ENCODE assay signal across 10 mouse cellular contexts in genomic region chr4:128688976-128689375, GRCm38 (mm10). TPM values are rescaled to one million over a fixed set of nuclear protein-coding genes. Genes with fewer than 3 reads are reported as not detected.
DNase-seq lines count a peak whose midpoint lies in the region; ATAC-seq and TF ChIP-seq lines count a peak whose summit lies in the region.
"Had no signal": no experiment of that assay in that cellular context is flagged by ENCODE, and none has a peak within 500 bp of the region (broad histone marks: within the 10 kb centered on the region; RNA-seq: fewer than 3 reads in every experiment).

No protein-coding gene starts in this region.

- no peak for TF ChIP-seq POLR2A in lung, adult 2 months (IDR thresholded peaks at IDR 0.05; ENCODE audit: borderline replicate concordance, extremely low read depth, low read depth, low read length)

- 57% methylated on average over 9 of the region's 9 CpGs for WGBS in lung, embryonic 16.5 days
- WGBS in lung, adult 2 months = 65% methylated on average over 9 of the region's 9 CpGs
- WGBS in hindbrain, embryonic 14.5 days = 51% methylated on average over 9 of the region's 9 CpGs
- WGBS in liver, embryonic 14.5 days (ENCODE audit: insufficient replicate concordance) = 24% methylated on average over 9 of the region's 9 CpGs

- H3K27me3 ChIP-seq in lung, embryonic 16.5 days (ENCODE audit: control insufficient read depth, insufficient read depth, low read depth, low read length) = no peaks in the 10 kb centered on the region
- H3K27me3 ChIP-seq in hindbrain, embryonic 14.5 days (ENCODE audit: control insufficient read depth, insufficient read depth, low read length) = no peaks in the 10 kb centered on the region
- H3K27me3 ChIP-seq in liver, embryonic 14.5 days (ENCODE audit: control insufficient read depth, insufficient read depth, low read length) = no peaks in the 10 kb centered on the region
- H3K27me3 ChIP-seq: liver, embryonic 15.5 days had no signal

- DNase-seq in lung, adult 2 months = no peak
- DNase-seq in hindbrain, embryonic 14.5 days (ENCODE audit: low spot score) = no peak
- no peak for DNase-seq in liver, embryonic 14.5 days (ENCODE audit: low read depth in 3 of 3, low spot score in 3 of 3)
- DNase-seq in telencephalon, adult 2 months (ENCODE audit: low read depth, low spot score) = peak; percentile 77
- DNase-seq in urinary bladder, adult 18-20 months (ENCODE audit: low spot score in 2 of 2) = no peak
- no peak for DNase-seq in urinary bladder, postnatal 4 days (ENCODE audit: low spot score in 2 of 2)
- no peak for DNase-seq in gastrocnemius, postnatal 4 days (ENCODE audit: low spot score in 2 of 2)

- TF ChIP-seq CTCF in lung, adult 2 months (IDR thresholded peaks at IDR 0.05; ENCODE audit: insufficient read depth, low read length) = no peak
- no peak for TF ChIP-seq CTCF in liver, embryonic 14.5 days (IDR thresholded peaks at IDR 0.05; ENCODE audit: low read depth)

- no peaks in the 10 kb centered on the region for H3K9me3 ChIP-seq in lung, embryonic 16.5 days (ENCODE audit: control insufficient read depth, low read length)
- no peaks in the 10 kb centered on the region for H3K9me3 ChIP-seq in hindbrain, embryonic 14.5 days (ENCODE audit: control insufficient read depth, low read length)
- no peaks in the 10 kb centered on the region for H3K9me3 ChIP-seq in liver, embryonic 14.5 days (ENCODE audit: control insufficient read depth, low read length)
- H3K9me3 ChIP-seq: liver, embryonic 15.5 days had no signal

- H3K4me1 ChIP-seq in lung, embryonic 16.5 days (replicated peaks; ENCODE audit: control insufficient read depth, insufficient read depth, low read length) = peaks cover 54% of the 10 kb centered on the region
- no peaks in the 10 kb centered on the region for H3K4me1 ChIP-seq in lung, adult 2 months (ENCODE audit: control insufficient read depth, insufficient read depth, low read length)
- peaks cover 62% of the 10 kb centered on the region for H3K4me1 ChIP-seq in hindbrain, embryonic 14.5 days (replicated peaks; ENCODE audit: control insufficient read depth, insufficient read depth, low read length)
- peaks cover 0 to 16% of the 10 kb centered on the region in 2 experiments; a peak in 2 of 4 replicates for H3K4me1 ChIP-seq in liver, embryonic 14.5 days (replicated peaks; ENCODE audit: control insufficient read depth in 2 of 2, insufficient read depth in 2 of 2, low read length in 1 of 2)

- H3K36me3 ChIP-seq in lung, embryonic 16.5 days (ENCODE audit: control insufficient read depth, insufficient read depth, low read length) = no peaks in the 10 kb centered on the region
- H3K36me3 ChIP-seq in hindbrain, embryonic 14.5 days (replicated peaks; ENCODE audit: control insufficient read depth, insufficient read depth) = no peaks in the 10 kb centered on the region
- H3K36me3 ChIP-seq in liver, embryonic 14.5 days (replicated peaks; ENCODE audit: control insufficient read depth, insufficient read depth, low read depth) = no peaks in the 10 kb centered on the region
- H3K36me3 ChIP-seq: liver, embryonic 15.5 days had no signal

- H3K27ac ChIP-seq in lung, embryonic 16.5 days (ENCODE audit: low read length) = no peak overlapping the region
- peak overlapping the region; percentile 87 for H3K27ac ChIP-seq in hindbrain, embryonic 14.5 days
- no peak overlapping the region for H3K27ac ChIP-seq in liver, embryonic 14.5 days
- H3K27ac ChIP-seq: liver, embryonic 15.5 days had no signal

- ATAC-seq in lung, embryonic 16.5 days (ENCODE audit: low read depth) = peak; percentile 43; the same call in 1 of the 2 replicates
- ATAC-seq in hindbrain, embryonic 14.5 days (ENCODE audit: low FRiP score) = peak; percentile 42; the same call in 1 of the 2 replicates
- ATAC-seq in liver, embryonic 14.5 days (ENCODE audit: insufficient read depth) = peak; percentile 33; the same call in 1 of the 2 replicates

- no peak overlapping the region for H3K4me2 ChIP-seq in lung, embryonic 16.5 days (ENCODE audit: low read depth, low read length)
- H3K4me2 ChIP-seq in hindbrain, embryonic 14.5 days (replicated peaks) = peak overlapping the region; percentile 53
- H3K4me2 ChIP-seq in liver, embryonic 14.5 days (ENCODE audit: low read depth) = no peak overlapping the region
- H3K4me2 ChIP-seq: liver, embryonic 15.5 days had no signal

- no peak for TF ChIP-seq EP300 in liver, embryonic 14.5 days (IDR thresholded peaks at IDR 0.05; ENCODE audit: low read depth)

- no peak overlapping the region for H3K9ac ChIP-seq in lung, embryonic 16.5 days (ENCODE audit: low read length)
- peak overlapping the region; percentile 61 for H3K9ac ChIP-seq in hindbrain, embryonic 14.5 days
- H3K9ac ChIP-seq in liver, embryonic 14.5 days (replicated peaks) = no peak overlapping the region
- H3K9ac ChIP-seq: liver, embryonic 15.5 days had no signal

- no peak overlapping the region for H3K4me3 ChIP-seq in lung, embryonic 16.5 days (ENCODE audit: low read length)
- H3K4me3 ChIP-seq in lung, adult 2 months (replicated peaks; ENCODE audit: extremely low read depth, low read depth, low read length) = no peak overlapping the region
- H3K4me3 ChIP-seq in hindbrain, embryonic 14.5 days (replicated peaks; ENCODE audit: low read length) = peak overlapping the region; percentile 27
- no peak overlapping the region for H3K4me3 ChIP-seq in liver, embryonic 14.5 days (ENCODE audit: insufficient read depth in 1 of 2, low read depth in 2 of 2, low read length in 2 of 2)
- H3K4me3 ChIP-seq: erythroblast, embryonic 14.5 days; liver, embryonic 15.5 days had no signal

RNA-seq across cellular contexts. Expression of gene Phc2, which starts 34.5 kb away (rescaled TPM):
- polyA plus RNA-seq in lung, embryonic 16.5 days (2015; fragmentation: Nextera tagmentation; extraction: Ambion mirVana) = 18.9 and 19.8 TPM in 2 replicates
- polyA plus RNA-seq in lung, adult 2 months (2012; rRNA removed) = 125 and 126 TPM in 2 replicates
- 46.2 and 52.8 TPM in 2 replicates for polyA plus RNA-seq in hindbrain, embryonic 14.5 days (2014; fragmentation: Nextera tagmentation; extraction: Ambion mirVana)
- 14.9 and 17.1 TPM in 2 replicates for polyA plus RNA-seq in liver, embryonic 14.5 days (2012; rRNA removed)
- 8.8 and 14.7 TPM in 2 replicates for polyA plus RNA-seq in liver, embryonic 14.5 days (2014; fragmentation: Nextera tagmentation; extraction: Ambion mirVana)
- total RNA-seq in gastrocnemius, postnatal 4 days (2021) = 10 to 100 TPM; 47.2 to 52.7 TPM
